Mouse (Mus musculus) kidney, postnatal 0 days (tissue): Measurements from ENCODE around the gene Asxl1. TPM values are rescaled to one million over a fixed set of nuclear protein-coding genes. Genes with fewer than 3 reads are reported as not detected.
A peak's percentile ranks its signal among the peaks of the same experiment; 100 is the strongest.

ENCODE experiments used
- ATAC-seq: fragments of 200-750 bp; cut with Nextera tagmentation; replicated peaks from 2 replicates; pipeline ENCODE4 v1.8.0; 2017; ENCODE audit warnings: low read depth, moderate number of reproducible peaks, moderate TSS enrichment, moderate library complexity; ENCODE audit not compliant: low FRiP score
- DNase-seq: peaks from one replicate; pipeline ENCODE4 v3.0.0-alpha.2; 2016; ENCODE audit warnings: low spot score
- H3K27ac ChIP-seq: fragments of 300-500 bp; sonication (generic); 2 replicates; pipeline ENCODE4 v1.5.1; 2014; ENCODE audit warnings: mild to moderate bottlenecking
- H3K27me3 ChIP-seq: fragments of 300-500 bp; sonication (generic); 2 replicates; pipeline ENCODE4 v1.6.1; 2014; ENCODE audit warnings: low read length, mixed read lengths; ENCODE audit not compliant: insufficient read depth
- H3K36me3 ChIP-seq: fragments of 300-500 bp; sonication (generic); 2 replicates; pipeline ENCODE4 v1.6.1; 2014; ENCODE audit warnings: low read length, mixed read lengths; ENCODE audit not compliant: insufficient read depth
- H3K4me1 ChIP-seq: fragments of 300-500 bp; sonication (generic); replicated peaks from 2 replicates; pipeline ENCODE4 v1.6.1; 2014; ENCODE audit warnings: antibody characterized with exemption, low read length, mixed read lengths; ENCODE audit not compliant: insufficient read depth
- H3K4me2 ChIP-seq: fragments of 300-500 bp; sonication (generic); 2 replicates; pipeline ENCODE4 v1.6.1; 2014; ENCODE audit warnings: mild to moderate bottlenecking, low read length, moderate library complexity, mixed read lengths
- H3K4me3 ChIP-seq: fragments of 300-500 bp; sonication (generic); replicated peaks from 2 replicates; pipeline ENCODE4 v1.5.1; 2014; ENCODE audit warnings: low read depth, low read length
- H3K9ac ChIP-seq: fragments of 300-500 bp; sonication (generic); 2 replicates; pipeline ENCODE4 v1.6.1; 2014; ENCODE audit warnings: low read depth, low read length
- H3K9me3 ChIP-seq: fragments of 300-500 bp; sonication (generic); replicated peaks from 2 replicates; pipeline ENCODE4 v1.6.1; 2016; ENCODE audit warnings: low read length, inconsistent platforms, mixed read lengths
- CTCF ChIP-seq: IDR thresholded peaks from 2 replicates; pipeline ENCODE4 v1.5.1; 2016; ENCODE audit warnings: antibody characterized with exemption, low read depth, mild to moderate bottlenecking, moderate library complexity
- WGBS: fragments of 180-500 bp; shearing (Covaris S2); extraction: QIAGEN DNeasy Blood & Tissue Kit; methylation state at CpG from one replicate; pipeline ENCODE4 v1.1.7; 2014; 5-methylcytosine and 5-hydroxymethylcytosine counted together
- polyA plus RNA-seq: library from polyadenylated mRNA; unstranded; fragments of >200 nt; fragmentation: Nextera tagmentation; extraction: Ambion mirVana; gene quantifications from 2 replicates; pipeline ENCODE4 v1.2.1, GENCODE M21; 2015

The Asxl1 gene
- polyA plus RNA-seq, 1 experiment from 2014 or later: 14.1 TPM

- no peak for TF ChIP-seq CTCF
- H3K36me3 ChIP-seq: no peaks in the 10 kb centered on the region
- peak overlapping the region; percentile 86 for H3K4me3 ChIP-seq
- WGBS: 15% methylated on average over 5 of the region's 5 CpGs
- H3K27ac ChIP-seq: peak overlapping the region; percentile 82; the same call in 1 of the 2 replicates
- no peaks in the 10 kb centered on the region for H3K27me3 ChIP-seq
- H3K4me2 ChIP-seq: peak overlapping the region; percentile 99
- DNase-seq: no peak
- no peaks in the 10 kb centered on the region for H3K9me3 ChIP-seq
- H3K9ac ChIP-seq: peak overlapping the region; percentile 81; the same call in 1 of the 2 replicates
- peaks cover 32% of the 10 kb centered on the region for H3K4me1 ChIP-seq
- no peak for ATAC-seq
Measured at GRCm38 (mm10) chr2:153442720-153443119, 97.1 kb downstream of the Asxl1 start.

- 1% methylated on average over 58 of the region's 59 CpGs for WGBS
- H3K4me1 ChIP-seq: peaks cover 25% of the 10 kb centered on the region
- peak overlapping the region; percentile 99 for H3K4me2 ChIP-seq
- ATAC-seq (peak; percentile 52), DNase-seq (peak; percentile 66)
- peak overlapping the region; percentile 82 for H3K27ac ChIP-seq
- H3K36me3 ChIP-seq: no peaks in the 10 kb centered on the region
- peak overlapping the region; percentile 81 for H3K9ac ChIP-seq
- H3K9me3 ChIP-seq: no peaks in the 10 kb centered on the region
- no peaks in the 10 kb centered on the region for H3K27me3 ChIP-seq
- TF ChIP-seq CTCF: no peak
- peak overlapping the region; percentile 86 for H3K4me3 ChIP-seq
Measured at GRCm38 (mm10) chr2:153443434-153444240, 98.0 kb downstream of the Asxl1 start.

- Histone ChIP-seq H3K4me1 (peaks cover 25% of the 10 kb centered on the region), H3K9ac (peak overlapping the region; percentile 81), H3K27ac (peak overlapping the region; percentile 82), H3K4me3 (peak overlapping the region; percentile 86), H3K27me3 (no peaks in the 10 kb centered on the region), H3K4me2 (peak overlapping the region; percentile 99), H3K36me3 (no peaks in the 10 kb centered on the region), H3K9me3 (no peaks in the 10 kb centered on the region)
- DNase-seq (peak; percentile 85), ATAC-seq (peak; percentile 68)
- WGBS: under 1% methylated on average over 35 of the region's 64 CpGs
- no peak for TF ChIP-seq CTCF
Measured at GRCm38 (mm10) chr2:153444254-153445136, 98.9 kb downstream of the Asxl1 start.

GRCm38 (mm10) chr2:153445137-153446016 is 99.7 kb downstream of the Asxl1 start:
- H3K9me3 ChIP-seq: no peaks in the 10 kb centered on the region
- H3K27me3 ChIP-seq: no peaks in the 10 kb centered on the region
- H3K4me1 ChIP-seq: peaks cover 22% of the 10 kb centered on the region
- no peaks in the 10 kb centered on the region for H3K36me3 ChIP-seq
- ATAC-seq (peak; percentile 24), DNase-seq (peak; percentile 60)
- peak overlapping the region; percentile 81 for H3K9ac ChIP-seq
- peak overlapping the region; percentile 86 for H3K4me3 ChIP-seq
- TF ChIP-seq CTCF: no peak
- WGBS: under 1% methylated on average over 55 of the region's 59 CpGs
- peak overlapping the region; percentile 99 for H3K4me2 ChIP-seq
- H3K27ac ChIP-seq: peak overlapping the region; percentile 82

GRCm38 (mm10) chr2:153446017-153446408 is 100.4 kb downstream of the Asxl1 start:
- Histone ChIP-seq H3K4me3 (peak overlapping the region; percentile 86), H3K27ac (peak overlapping the region; percentile 82; the same call in 1 of the 2 replicates), H3K36me3 (no peaks in the 10 kb centered on the region), H3K9me3 (no peaks in the 10 kb centered on the region), H3K4me1 (peaks cover 15% of the 10 kb centered on the region), H3K27me3 (no peaks in the 10 kb centered on the region), H3K4me2 (peak overlapping the region; percentile 99), H3K9ac (peak overlapping the region; percentile 81)
- peak; percentile 92 for DNase-seq
- ATAC-seq: no peak
- 1% methylated on average over 8 of the region's 8 CpGs for WGBS
- peak; percentile 83 for TF ChIP-seq CTCF
